Mouse (Mus musculus): ENCODE measurements at regions not wholly inside any gene's neighbourhood (a gene's known extent, or its start where the extent isn't known, plus 50 kb on each side); places are given as distances from the start of the nearest gene placed in this dataset.
A peak's percentile ranks its signal among the peaks of the same experiment; 100 is the strongest.
"Not testable (repeated sequence)": the region's sequence is repeated elsewhere in the genome, so short reads cannot be mapped to it uniquely, and the experiment has no call there.

GRCm38 (mm10) chr11:113140595-113140994 lies 358.6 kb downstream of the Sox9 start:
- no peak for DNase-seq

DNA sequence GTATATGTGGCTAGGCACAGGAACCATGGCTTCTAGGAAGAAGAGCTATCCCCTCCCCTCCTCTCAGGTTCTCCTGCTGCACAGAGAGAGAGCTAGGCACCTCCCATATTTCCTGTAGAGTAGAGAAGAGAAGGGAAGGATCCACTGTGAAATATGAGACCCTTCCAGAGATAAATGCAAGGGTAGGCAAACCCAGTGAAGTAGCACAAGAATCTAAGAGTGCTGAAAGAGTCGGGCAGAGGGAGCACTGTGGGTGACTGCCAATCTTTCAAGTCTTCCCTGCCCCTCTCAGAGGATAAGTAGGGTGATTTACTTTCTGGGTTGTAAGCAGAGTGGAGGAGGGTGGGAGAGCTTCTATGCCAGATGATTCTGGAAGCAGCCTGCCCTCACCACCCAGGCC lies 360.8 kb downstream of the Sox9 start:
- no peak for DNase-seq

DNA sequence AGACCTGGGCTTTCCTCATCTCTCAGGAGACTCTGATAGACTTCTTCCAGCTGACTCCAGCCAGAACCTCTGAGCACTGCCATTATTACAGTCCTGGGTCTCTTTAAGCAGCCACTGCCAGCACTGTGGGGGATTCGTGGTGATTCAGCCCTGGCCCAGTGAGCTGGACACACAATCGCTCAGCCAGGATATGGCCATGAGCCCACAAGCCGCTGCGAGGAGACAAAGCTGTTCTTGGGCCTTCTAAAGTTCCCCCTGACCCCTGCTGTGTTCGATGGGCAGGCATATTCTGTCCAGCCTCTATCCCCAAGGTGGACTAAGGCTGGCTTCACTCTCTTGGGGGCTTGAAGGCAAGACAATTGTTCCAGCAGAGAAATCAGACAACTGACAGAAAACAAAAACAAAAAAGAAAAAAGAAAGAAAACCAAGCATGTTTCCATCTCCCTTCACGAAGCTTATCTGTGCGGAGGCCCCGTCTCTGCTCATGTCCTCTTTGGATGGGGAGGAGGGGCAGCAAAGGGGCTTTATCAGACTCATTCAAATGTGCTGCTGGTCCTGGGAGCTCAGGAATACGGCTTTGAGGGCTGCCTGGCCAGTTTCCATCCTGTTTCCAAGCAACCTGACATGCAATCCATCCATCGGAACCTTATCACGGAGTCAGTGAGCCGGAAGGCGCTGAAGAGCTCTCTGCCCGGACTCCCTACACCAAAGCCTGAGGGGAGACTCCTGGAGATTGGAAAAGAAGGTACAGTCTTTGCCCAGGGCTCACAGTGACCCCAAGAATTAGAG lies 362.0 kb downstream of the Sox9 start:
- peak; percentile 20 to 34 for DNase-seq

- no peak for DNase-seq
Measured at GRCm38 (mm10) chr11:113145721-113146120, 363.7 kb downstream of the Sox9 start.

DNA sequence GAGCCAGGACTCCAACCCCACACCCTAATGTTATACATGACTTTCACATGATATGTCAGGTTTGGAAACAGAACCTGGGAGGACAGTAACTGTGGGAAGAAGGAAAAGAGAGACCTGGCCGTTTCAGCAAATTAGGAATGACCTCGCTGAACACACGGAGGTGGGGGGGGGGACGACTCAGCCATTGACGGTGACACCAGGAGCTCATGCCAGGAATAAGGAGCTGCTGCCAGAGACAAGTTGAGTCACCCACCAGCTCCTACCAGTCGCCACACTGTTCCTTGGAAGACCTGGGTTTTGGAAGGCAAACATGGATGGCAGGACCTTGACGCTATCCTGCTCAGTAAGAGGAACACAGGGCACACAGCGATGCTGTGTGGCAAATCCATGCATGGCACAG lies 364.7 kb downstream of the Sox9 start:
- DNase-seq = no peak

DNA sequence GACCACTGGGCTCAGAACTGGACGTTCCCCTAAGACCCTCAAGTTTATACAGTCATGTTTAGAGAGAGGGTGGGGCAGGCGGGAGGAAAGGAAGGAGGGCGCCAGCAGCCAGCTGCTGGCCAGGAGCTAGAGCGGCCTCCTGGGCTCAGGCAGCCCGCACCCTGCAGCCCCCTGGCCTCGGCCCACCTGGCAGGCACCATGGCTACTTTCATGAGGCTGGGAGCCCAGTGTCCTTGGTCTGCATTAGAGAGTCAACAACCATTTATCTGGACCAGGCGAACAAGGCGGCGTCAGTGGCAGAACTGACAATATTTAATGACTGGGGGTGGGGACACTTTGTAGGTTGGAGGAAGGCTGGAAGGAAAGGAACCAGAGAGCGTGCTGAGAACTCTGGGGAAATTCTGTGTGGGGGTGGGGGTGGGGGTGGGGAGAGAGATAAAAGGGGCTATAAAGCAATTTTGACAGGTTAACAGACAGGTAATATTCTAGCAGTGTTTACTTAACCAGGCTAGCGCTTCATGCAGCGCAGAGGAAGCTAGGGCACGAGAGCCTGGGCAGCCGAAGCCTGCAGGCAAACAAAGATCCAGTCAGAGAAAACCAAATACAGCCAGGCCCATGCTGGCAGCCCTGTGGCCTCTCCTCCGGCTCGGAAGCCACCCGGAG lies 365.6 kb downstream of the Sox9 start:
- DNase-seq = no peak

- DNase-seq = no peak
Measured at GRCm38 (mm10) chr11:113148198-113148537, 366.1 kb downstream of the Sox9 start.

DNA sequence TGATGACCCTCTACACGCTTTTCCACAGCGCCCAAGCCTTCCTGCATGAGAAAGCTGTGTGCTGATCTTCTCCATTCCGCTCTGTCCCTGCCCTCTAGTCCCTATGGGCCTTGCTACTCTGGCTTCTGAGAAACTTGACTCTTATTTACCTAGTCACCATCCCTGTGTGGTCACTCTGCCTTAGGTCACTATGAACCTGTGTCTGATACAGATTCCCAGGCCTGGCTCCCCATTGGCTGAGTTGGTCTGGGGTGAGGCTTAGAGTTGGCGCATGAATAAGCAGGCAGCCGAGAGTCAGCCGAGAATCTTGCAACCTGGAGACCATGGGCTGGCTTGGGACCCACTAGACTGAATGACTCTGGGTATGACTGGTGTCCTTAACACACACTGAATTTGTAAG lies 373.5 kb downstream of the Sox9 start:
- peak in 1 of 2 experiments; percentile 24 for DNase-seq

DNA sequence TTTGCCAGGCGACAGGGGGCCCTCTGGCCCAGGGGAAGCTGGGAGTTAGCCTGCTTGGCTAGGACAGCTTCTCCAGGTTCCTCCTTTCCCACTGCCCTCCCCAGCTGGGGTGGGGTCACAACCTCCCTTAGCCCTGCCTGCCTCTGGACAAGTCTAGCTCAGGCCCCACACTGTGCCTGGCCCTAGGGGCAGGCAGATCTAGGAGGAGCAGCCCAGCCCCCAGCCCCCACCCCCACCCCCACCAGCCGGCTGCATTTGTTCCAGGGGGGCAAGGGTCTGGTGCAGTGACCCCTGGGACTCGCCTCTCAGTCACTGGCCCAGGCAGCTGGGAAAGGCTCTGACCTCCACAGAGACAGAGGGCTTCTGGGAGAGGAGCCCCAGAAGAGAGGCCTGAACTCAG lies 381.9 kb downstream of the Sox9 start:
- no peak for DNase-seq

GRCm38 (mm10) chr11:113164510-113164909 lies 382.5 kb downstream of the Sox9 start:
- no peak for DNase-seq

GRCm38 (mm10) chr11:113165069-113165795 lies 383.2 kb downstream of the Sox9 start:
- DNase-seq = peak; percentile 69 to 76

GRCm38 (mm10) chr11:113166517-113166916 lies 384.5 kb downstream of the Sox9 start:
- DNase-seq = no peak

DNA sequence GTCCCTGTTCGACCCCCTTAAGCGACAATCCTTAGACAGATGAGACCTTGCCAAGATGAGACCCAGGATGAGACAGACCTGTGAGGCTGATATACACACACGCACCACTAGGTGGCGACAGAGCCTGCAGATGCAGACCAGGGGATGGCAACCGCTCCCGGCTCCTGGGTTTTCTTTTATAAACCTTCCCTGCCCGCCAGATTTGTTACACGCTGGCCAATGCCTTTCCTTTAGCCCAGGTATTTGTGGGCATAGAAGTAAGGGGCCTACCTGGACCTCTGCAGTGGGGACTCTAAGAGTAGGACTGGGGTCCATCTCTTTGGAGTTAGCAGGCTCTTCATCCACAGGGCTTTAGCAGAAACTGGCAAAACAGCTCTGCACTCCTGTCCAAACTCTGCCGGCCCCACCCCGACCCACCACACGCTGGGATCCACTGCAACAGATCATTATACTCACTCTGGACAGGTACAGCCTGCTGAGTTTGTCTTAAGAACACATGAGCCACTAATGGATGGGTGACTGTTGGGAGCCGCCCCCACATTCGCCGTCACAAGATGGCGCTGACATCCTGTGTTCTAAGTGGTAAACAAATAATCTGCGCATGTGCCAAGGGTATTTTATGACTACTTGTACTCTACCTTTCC lies 390.6 kb downstream of the Sox9 start:
- DNase-seq = peak; percentile 56 to 78

DNA sequence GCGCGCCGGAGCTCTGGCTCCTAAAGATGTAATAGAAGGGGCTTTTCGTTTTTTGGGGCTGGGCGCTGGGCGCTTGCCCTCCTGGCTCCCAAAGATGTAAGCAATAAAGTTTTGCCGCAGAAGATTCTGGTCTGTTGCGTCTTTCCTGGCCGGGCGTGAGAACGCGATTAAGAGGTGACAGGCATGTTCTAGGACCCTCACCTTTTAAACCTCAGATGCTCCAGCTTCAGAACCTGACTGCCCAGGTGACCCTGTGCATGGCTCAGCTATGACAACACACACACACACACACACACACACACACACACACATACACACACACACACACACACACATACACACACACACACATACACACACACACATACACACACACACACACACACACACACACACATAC lies 391.3 kb downstream of the Sox9 start:
- not testable (repeated sequence) for DNase-seq

- no peak for DNase-seq
Measured at GRCm38 (mm10) chr11:113174011-113174507, 392.0 kb downstream of the Sox9 start.

DNA sequence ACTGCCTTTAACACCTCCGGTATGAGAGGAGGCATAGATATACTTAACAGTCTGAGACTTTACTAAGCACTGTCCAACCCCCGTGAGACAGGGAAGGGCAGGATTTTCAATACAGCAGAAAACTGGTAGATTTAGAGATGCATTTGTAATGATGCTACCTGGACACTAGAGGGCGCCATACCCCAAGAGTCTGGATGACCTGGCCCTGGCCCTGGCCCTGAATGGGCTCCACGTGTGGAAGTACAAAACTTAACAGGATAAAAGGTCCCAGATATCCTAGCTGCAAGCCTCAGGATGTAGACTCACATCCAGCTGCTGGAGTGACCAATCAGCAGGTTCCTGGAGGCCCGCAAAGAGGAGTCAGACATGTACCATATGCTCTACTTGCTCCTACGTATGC lies 393.3 kb downstream of the Sox9 start:
- DNase-seq = peak in 1 of 2 experiments; percentile 37

GRCm38 (mm10) chr11:113176183-113176582 lies 394.2 kb downstream of the Sox9 start:
- DNase-seq = peak in 1 of 2 experiments; percentile 30

GRCm38 (mm10) chr11:113178375-113178774 lies 396.4 kb downstream of the Sox9 start:
- DNase-seq = no peak

DNA sequence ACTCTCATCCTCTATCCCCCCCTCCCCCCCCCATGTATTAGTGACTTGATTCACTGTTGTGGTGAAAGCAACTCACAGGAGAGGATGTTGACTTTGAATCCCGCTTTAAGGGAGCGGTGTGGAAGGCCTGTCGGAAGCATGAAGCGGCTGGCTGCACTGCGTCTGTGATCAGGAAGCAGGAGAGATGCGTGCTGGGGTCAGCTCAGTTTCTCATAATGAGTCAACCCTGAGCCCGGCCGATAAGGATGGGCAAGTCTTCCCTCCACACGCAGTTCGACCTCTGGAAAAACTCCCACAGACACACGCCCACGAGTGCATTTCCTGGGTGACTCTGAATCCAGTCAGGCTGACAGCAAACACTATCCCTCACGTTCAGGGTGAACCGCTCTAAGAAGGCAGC lies 398.0 kb downstream of the Sox9 start:
- no peak for DNase-seq

- no peak for DNase-seq
Measured at GRCm38 (mm10) chr11:113182083-113182861, 400.2 kb downstream of the Sox9 start.

DNA sequence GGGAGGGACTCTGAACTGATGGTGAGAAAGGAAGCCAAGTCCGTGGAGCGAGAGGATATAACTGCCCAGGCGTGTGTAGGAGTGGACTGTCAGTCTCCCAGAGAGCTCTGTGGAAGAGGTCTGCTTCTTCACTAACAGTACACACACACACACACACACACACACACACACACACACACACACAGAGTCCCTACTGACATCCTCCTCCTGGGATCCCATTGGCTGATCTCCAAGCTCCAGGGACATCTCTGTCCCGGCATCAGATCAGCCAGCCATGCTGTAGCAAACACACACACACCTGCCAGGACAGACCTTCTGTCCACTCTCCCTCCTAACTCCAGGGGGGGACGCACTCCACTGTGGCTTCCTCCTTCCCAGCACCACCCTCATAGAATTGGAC lies 401.5 kb downstream of the Sox9 start:
- no peak for DNase-seq

- DNase-seq = no peak
Measured at GRCm38 (mm10) chr11:113184095-113184494, 402.1 kb downstream of the Sox9 start.

Data from lung, adult 18-20 months (tissue).